Mouse (Mus musculus): ENCODE measurements around the gene Slc2a1. TPM values are rescaled to one million over a fixed set of nuclear protein-coding genes. Genes with fewer than 3 reads are reported as not detected.

The Slc2a1 gene
- polyA plus RNA-seq, 1 experiment from 2014 or later, result 293 TPM

DNA sequence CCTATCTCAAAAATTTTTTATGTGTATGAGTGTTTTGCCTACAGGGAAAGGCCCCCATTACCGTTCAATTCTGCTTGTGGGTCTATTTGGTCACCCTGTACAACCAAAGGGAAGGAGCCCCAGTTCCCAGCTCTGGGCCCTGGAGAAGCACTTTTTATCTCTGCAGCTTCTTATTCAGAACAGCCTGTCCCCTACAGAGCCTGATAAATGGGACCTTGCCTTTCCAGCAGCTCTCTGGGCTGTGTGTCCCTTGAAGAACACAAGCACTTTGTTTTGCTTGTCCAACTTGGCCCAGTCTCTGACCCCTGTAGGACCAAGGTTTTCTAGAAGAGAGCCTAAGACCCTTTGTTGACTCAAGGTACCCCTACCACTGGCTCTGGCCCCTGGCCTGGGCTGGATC, 20.6 kb downstream of the Slc2a1 start:
- Histone ChIP-seq H3K27ac (replicated peaks) (0 out of 2 replicates have a peak overlapping the region, but pooled peaks have one; percentile 35), H3K27me3 (no peaks in the 10 kb centered on the region), H3K9me3 (replicated peaks) (no peaks in the 10 kb centered on the region), H3K4me2 (no peak overlapping the region), H3K4me1 (replicated peaks) (peaks cover 74% of the 10 kb centered on the region), H3K4me3 (replicated peaks) (no peak overlapping the region), H3K9ac (no peak overlapping the region), H3K36me3 (replicated peaks) (peaks cover 100% of the 10 kb centered on the region)
- no peak for ATAC-seq (ENCODE audit: insufficient read depth)
- WGBS (ENCODE audit: insufficient replicate concordance), result 68% methylated on average over 1 of the region's 1 CpGs

- ATAC-seq (ENCODE audit: insufficient read depth), result 0 out of 2 replicates have a peak, but pooled peaks have one; percentile 4
- peaks cover 65% of the 10 kb centered on the region for H3K4me1 ChIP-seq (replicated peaks)
- no peak overlapping the region for H3K4me3 ChIP-seq (replicated peaks)
- 85% methylated on average over 8 of the region's 8 CpGs for WGBS (ENCODE audit: insufficient replicate concordance)
- peaks cover 100% of the 10 kb centered on the region for H3K36me3 ChIP-seq (replicated peaks)
- no peak overlapping the region for H3K9ac ChIP-seq
- 0 out of 2 replicates have a peak overlapping the region, but pooled peaks have one; percentile 29 for H3K27ac ChIP-seq (replicated peaks)
- no peaks in the 10 kb centered on the region for H3K9me3 ChIP-seq (replicated peaks)
- H3K4me2 ChIP-seq, result no peak overlapping the region
- no peaks in the 10 kb centered on the region for H3K27me3 ChIP-seq
Measured at GRCm38 (mm10) chr4:119131189-119131910, 22.8 kb downstream of the Slc2a1 start.

DNA sequence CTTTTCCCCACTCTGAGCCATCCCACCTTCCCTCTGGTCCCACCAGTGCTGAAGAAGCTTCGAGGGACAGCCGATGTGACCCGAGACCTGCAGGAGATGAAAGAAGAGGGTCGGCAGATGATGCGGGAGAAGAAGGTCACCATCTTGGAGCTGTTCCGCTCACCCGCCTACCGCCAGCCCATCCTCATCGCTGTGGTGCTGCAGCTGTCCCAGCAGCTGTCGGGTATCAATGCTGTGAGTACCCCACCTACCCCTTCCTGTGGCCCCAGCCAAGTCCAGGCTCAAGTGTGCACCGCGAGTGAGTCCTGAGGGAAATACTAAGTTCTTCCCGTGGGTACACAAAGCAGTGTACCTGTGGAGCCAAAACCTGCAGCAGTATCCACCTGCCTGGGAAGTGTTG, 24.8 kb downstream of the Slc2a1 start:
- peaks cover 100% of the 10 kb centered on the region for H3K36me3 ChIP-seq (replicated peaks)
- 0 out of 2 replicates have a peak overlapping the region, but pooled peaks have one; percentile 6 for H3K27ac ChIP-seq (replicated peaks)
- no peak overlapping the region for H3K4me2 ChIP-seq
- H3K9ac ChIP-seq, result no peak overlapping the region
- no peak overlapping the region for H3K4me3 ChIP-seq (replicated peaks)
- no peaks in the 10 kb centered on the region for H3K27me3 ChIP-seq
- no peak for ATAC-seq (ENCODE audit: insufficient read depth)
- H3K9me3 ChIP-seq (replicated peaks), result no peaks in the 10 kb centered on the region
- H3K4me1 ChIP-seq (replicated peaks), result peaks cover 62% of the 10 kb centered on the region
- WGBS (ENCODE audit: insufficient replicate concordance), result 95% methylated on average over 13 of the region's 13 CpGs

DNA sequence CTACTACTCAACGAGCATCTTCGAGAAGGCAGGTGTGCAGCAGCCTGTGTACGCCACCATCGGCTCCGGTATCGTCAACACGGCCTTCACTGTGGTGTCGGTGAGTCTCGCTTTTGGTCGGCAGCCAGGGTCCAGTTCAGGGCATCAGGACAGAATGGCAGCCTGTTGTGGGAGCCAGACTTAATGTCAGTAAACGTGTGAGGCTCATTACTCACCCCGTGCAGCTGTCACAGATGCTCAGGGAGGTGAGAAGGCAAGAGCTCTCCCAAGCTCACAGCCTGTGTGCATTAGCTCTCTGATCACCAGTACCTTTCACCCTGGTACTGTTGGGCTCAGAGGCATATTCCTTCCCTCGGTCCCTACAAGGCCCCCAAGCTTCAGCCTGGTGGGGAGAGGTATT, 25.3 kb downstream of the Slc2a1 start:
- WGBS (ENCODE audit: insufficient replicate concordance), result 93% methylated on average over 13 of the region's 13 CpGs
- no peak overlapping the region for H3K9ac ChIP-seq
- no peaks in the 10 kb centered on the region for H3K27me3 ChIP-seq
- H3K9me3 ChIP-seq (replicated peaks), result no peaks in the 10 kb centered on the region
- peaks cover 100% of the 10 kb centered on the region for H3K36me3 ChIP-seq (replicated peaks)
- 0 out of 2 replicates have a peak overlapping the region, but pooled peaks have one; percentile 25 for H3K27ac ChIP-seq (replicated peaks)
- no peak for ATAC-seq (ENCODE audit: insufficient read depth)
- no peak overlapping the region for H3K4me3 ChIP-seq (replicated peaks)
- peaks cover 62% of the 10 kb centered on the region for H3K4me1 ChIP-seq (replicated peaks)
- no peak overlapping the region for H3K4me2 ChIP-seq

- WGBS (ENCODE audit: insufficient replicate concordance), result 46% methylated on average over 8 of the region's 8 CpGs
- Histone ChIP-seq H3K4me1 (replicated peaks) (peaks cover 54% of the 10 kb centered on the region), H3K27me3 (peaks cover 2% of the 10 kb centered on the region; the same call in 1 of the 2 replicates), H3K9ac (no peak overlapping the region), H3K9me3 (replicated peaks) (no peaks in the 10 kb centered on the region), H3K36me3 (replicated peaks) (peaks cover 70% of the 10 kb centered on the region), H3K4me2 (no peak overlapping the region), H3K4me3 (replicated peaks) (no peak overlapping the region), H3K27ac (replicated peaks) (peak overlapping the region; percentile 51)
- ATAC-seq (ENCODE audit: insufficient read depth), result peak; percentile 1; the same call in 1 of the 2 replicates
Measured at GRCm38 (mm10) chr4:119137313-119137712, 28.8 kb downstream of the Slc2a1 start.

GRCm38 (mm10) chr4:119138171-119138570, 29.7 kb downstream of the Slc2a1 start:
- H3K9ac ChIP-seq, result no peak overlapping the region
- H3K27me3 ChIP-seq, result peaks cover 11% of the 10 kb centered on the region; the same call in 1 of the 2 replicates
- H3K4me2 ChIP-seq, result 0 out of 2 replicates have a peak overlapping the region, but pooled peaks have one; percentile 2
- H3K9me3 ChIP-seq (replicated peaks), result no peaks in the 10 kb centered on the region
- 55% methylated on average over 18 of the region's 18 CpGs for WGBS (ENCODE audit: insufficient replicate concordance)
- H3K4me3 ChIP-seq (replicated peaks), result no peak overlapping the region
- H3K36me3 ChIP-seq (replicated peaks), result peaks cover 61% of the 10 kb centered on the region
- peak; percentile 54 for ATAC-seq (ENCODE audit: insufficient read depth)
- H3K4me1 ChIP-seq (replicated peaks), result peaks cover 54% of the 10 kb centered on the region
- H3K27ac ChIP-seq (replicated peaks), result no peak overlapping the region

- H3K4me3 ChIP-seq (replicated peaks), result no peak overlapping the region
- H3K27me3 ChIP-seq, result peaks cover 14% of the 10 kb centered on the region; the same call in 1 of the 2 replicates
- no peak for ATAC-seq (ENCODE audit: insufficient read depth)
- no peak overlapping the region for H3K9ac ChIP-seq
- no peak overlapping the region for H3K4me2 ChIP-seq
- peaks cover 54% of the 10 kb centered on the region for H3K4me1 ChIP-seq (replicated peaks)
- no peaks in the 10 kb centered on the region for H3K9me3 ChIP-seq (replicated peaks)
- 70% methylated on average over 8 of the region's 8 CpGs for WGBS (ENCODE audit: insufficient replicate concordance)
- peaks cover 55% of the 10 kb centered on the region for H3K36me3 ChIP-seq (replicated peaks)
- H3K27ac ChIP-seq (replicated peaks), result no peak overlapping the region
Measured at GRCm38 (mm10) chr4:119138776-119139175, 30.3 kb downstream of the Slc2a1 start.

DNA sequence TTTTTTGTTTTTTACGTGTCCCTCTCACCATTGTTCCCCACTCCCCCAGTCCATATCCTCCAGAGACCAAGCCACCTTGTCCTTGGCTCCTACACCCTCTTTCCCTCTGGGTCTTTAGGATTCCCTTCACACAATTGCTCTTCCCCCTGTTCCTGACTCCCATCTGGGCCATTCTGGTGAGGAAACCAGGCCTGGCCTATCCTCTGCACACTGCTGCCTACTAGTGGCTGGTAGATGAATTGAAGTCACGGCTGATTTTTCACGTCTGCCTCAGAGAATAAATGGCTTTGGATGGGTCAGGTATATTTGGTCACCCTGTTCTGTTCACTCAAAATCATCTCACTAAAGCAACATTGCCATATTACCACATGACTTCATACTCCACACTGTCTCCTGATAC, 31.6 kb downstream of the Slc2a1 start:
- 38% methylated on average over 3 of the region's 3 CpGs for WGBS (ENCODE audit: insufficient replicate concordance)
- peaks cover 51% of the 10 kb centered on the region for H3K4me1 ChIP-seq (replicated peaks)

GRCm38 (mm10) chr4:119141191-119141590, 32.7 kb downstream of the Slc2a1 start:
- peaks cover 43% of the 10 kb centered on the region for H3K4me1 ChIP-seq (replicated peaks)
- H3K9me3 ChIP-seq (replicated peaks), result no peaks in the 10 kb centered on the region
- H3K27me3 ChIP-seq, result peaks cover 24% of the 10 kb centered on the region
- peaks cover 31% of the 10 kb centered on the region for H3K36me3 ChIP-seq (replicated peaks)
- no peak for ATAC-seq (ENCODE audit: insufficient read depth)
- H3K27ac ChIP-seq (replicated peaks), result 0 out of 2 replicates have a peak overlapping the region, but pooled peaks have one; percentile 2
- WGBS (ENCODE audit: insufficient replicate concordance), result 62% methylated on average over 10 of the region's 10 CpGs
- no peak overlapping the region for H3K4me2 ChIP-seq
- H3K4me3 ChIP-seq (replicated peaks), result no peak overlapping the region
- H3K9ac ChIP-seq, result no peak overlapping the region

More for the DNA sequence above, 31.6 kb downstream of the Slc2a1 start:
- Histone ChIP-seq H3K9ac (no peak overlapping the region), H3K36me3 (replicated peaks) (peaks cover 42% of the 10 kb centered on the region), H3K27ac (replicated peaks) (peak overlapping the region; percentile 64), H3K4me3 (replicated peaks) (no peak overlapping the region), H3K9me3 (replicated peaks) (no peaks in the 10 kb centered on the region), H3K4me2 (no peak overlapping the region), H3K27me3 (peaks cover 24% of the 10 kb centered on the region)
- ATAC-seq (ENCODE audit: insufficient read depth), result no peak

DNA sequence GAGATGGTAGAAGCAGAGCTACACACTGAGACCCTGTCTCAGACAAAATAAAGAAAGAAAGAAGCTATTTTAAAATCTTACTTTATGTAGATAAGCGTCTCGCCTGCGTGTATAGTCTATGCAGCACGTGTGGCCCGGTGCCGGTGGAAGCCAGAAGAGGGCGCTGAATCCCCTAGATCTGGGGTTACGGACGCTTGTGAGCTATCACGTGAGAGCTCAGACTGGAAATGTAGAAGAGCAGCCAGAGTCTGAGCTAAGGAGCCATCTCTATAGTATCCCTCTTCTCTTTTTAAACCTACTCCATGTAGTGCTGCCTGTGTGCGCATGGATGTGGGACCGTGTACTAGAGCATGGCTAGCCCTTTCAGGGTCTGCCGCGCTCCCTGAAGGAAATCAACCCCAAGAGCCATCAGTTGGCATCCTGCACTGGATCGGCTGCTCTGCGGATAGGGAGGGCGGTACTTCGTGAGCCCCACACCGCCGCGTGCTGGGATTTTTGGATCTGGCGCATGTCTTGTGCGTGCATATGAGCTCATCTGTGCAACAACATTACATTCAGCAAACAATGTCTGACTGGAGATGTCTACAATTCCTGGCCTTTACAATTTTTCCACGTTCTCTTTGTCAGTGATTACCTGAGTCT, 33.8 kb downstream of the Slc2a1 start:
- H3K9ac ChIP-seq, result no peak overlapping the region
- H3K27me3 ChIP-seq, result peaks cover 24% of the 10 kb centered on the region
- WGBS (ENCODE audit: insufficient replicate concordance), result 28% methylated on average over 24 of the region's 24 CpGs
- 0 out of 2 replicates have a peak, but pooled peaks have one; percentile 23 for ATAC-seq (ENCODE audit: insufficient read depth)
- peaks cover 19% of the 10 kb centered on the region for H3K36me3 ChIP-seq (replicated peaks)
- H3K4me2 ChIP-seq, result peak overlapping the region; percentile 37
- no peak overlapping the region for H3K27ac ChIP-seq (replicated peaks)
- peaks cover 31% of the 10 kb centered on the region for H3K4me1 ChIP-seq (replicated peaks)
- H3K9me3 ChIP-seq (replicated peaks), result no peaks in the 10 kb centered on the region
- H3K4me3 ChIP-seq (replicated peaks), result no peak overlapping the region

GRCm38 (mm10) chr4:119146816-119147215, 38.3 kb downstream of the Slc2a1 start:
- Histone ChIP-seq H3K4me3 (replicated peaks) (no peak overlapping the region), H3K36me3 (replicated peaks) (no peaks in the 10 kb centered on the region), H3K27me3 (peaks cover 31% of the 10 kb centered on the region), H3K9ac (no peak overlapping the region), H3K9me3 (replicated peaks) (no peaks in the 10 kb centered on the region), H3K4me1 (replicated peaks) (peaks cover 5% of the 10 kb centered on the region; the same call in 1 of the 2 replicates), H3K27ac (replicated peaks) (no peak overlapping the region), H3K4me2 (no peak overlapping the region)
- WGBS (ENCODE audit: insufficient replicate concordance), result 86% methylated on average over 7 of the region's 7 CpGs
- no peak for ATAC-seq (ENCODE audit: insufficient read depth)

Measured in liver, embryonic 15.5 days (tissue).